Mouse (Mus musculus): ENCODE data around the gene Lgr6.

- TF ChIP-seq POLR2A (IDR thresholded peaks at IDR 0.05; ENCODE audit: insufficient read depth, low read depth, low read length) (peak; percentile 48; the same call in 1 of the 2 replicates), CTCF (IDR thresholded peaks at IDR 0.05) (no peak), EP300 (IDR thresholded peaks at IDR 0.05; ENCODE audit: insufficient read depth, low read depth, low read length) (0 out of 2 replicates have a peak, but pooled peaks have one; percentile 11)
Measured at GRCm38 (mm10) chr1:135146946-135147701, 42.0 kb upstream of the Lgr6 start.
